Mouse (Mus musculus) urinary bladder, postnatal 0 days (tissue): ENCODE data around the gene Prss34. TPM values are rescaled to one million over a fixed set of nuclear protein-coding genes. Genes with fewer than 3 reads are reported as not detected.

Experiments
- polyA plus RNA-seq: library from polyadenylated mRNA; unstranded; fragments of >200 nt; fragmentation: Nextera tagmentation; extraction: Ambion mirVana; gene quantifications from 2 replicates; pipeline ENCODE4 v1.2.1, GENCODE M21; 2015

Gene Prss34
- 0.82 and 1.6 TPM in 2 replicates for polyA plus RNA-seq

GRCm38 (mm10) chr17:25298094-25298493 is at the start of gene Prss34:
Prss34 (plus strand) TSS chr17:25298394.

GRCm38 (mm10) chr17:25256140-25256754 is 41.9 kb upstream of the Prss34 start, which contains the start of gene Baiap3:
Baiap3 (minus strand) TSS chr17:25256364.

GRCm38 (mm10) chr17:25274571-25275346 is 23.4 kb upstream of the Prss34 start, which contains the start of gene Ube2i:
Ube2i (minus strand) TSS chr17:25274622.

GRCm38 (mm10) chr17:25308346-25308745 is 10.2 kb downstream of the Prss34 start, which contains the start of gene Prss28:
Prss28 (plus strand) TSS chr17:25308646.

GRCm38 (mm10) chr17:25318354-25318753 is 20.2 kb downstream of the Prss34 start, which contains the start of gene Prss29:
Prss29 (plus strand) TSS chr17:25318654.

GRCm38 (mm10) chr17:25345462-25345861 is 47.3 kb downstream of the Prss34 start, which contains the start of gene Tpsab1:
Tpsab1 (minus strand) TSS chr17:25345562.

Other genes with a start within 250 kb of the Prss34 start
- gene Tmem204, start 214.8 kb upstream of the Prss34 start, polyA plus RNA-seq: 21.2 and 24.3 TPM in 2 replicates
- gene Telo2, start 182.4 kb upstream of the Prss34 start, polyA plus RNA-seq: 17.5 and 20.7 TPM in 2 replicates
- not detected in 2 replicates for gene Ptx4, start 177.6 kb upstream of the Prss34 start, polyA plus RNA-seq
- gene Clcn7, start 165.0 kb upstream of the Prss34 start, polyA plus RNA-seq: 15.0 and 15.7 TPM in 2 replicates
- gene Ccdc154, start 135.9 kb upstream of the Prss34 start, polyA plus RNA-seq: 0.16 TPM in 1 of 2 replicates, not detected in the other
- gene Gm38655, start 122.9 kb upstream of the Prss34 start, polyA plus RNA-seq: not detected in 2 replicates
- gene BC003965, start 113.8 kb upstream of the Prss34 start, polyA plus RNA-seq: 20.4 and 21.7 TPM in 2 replicates
- 3.7 and 3.9 TPM in 2 replicates for gene Unkl, start 110.0 kb upstream of the Prss34 start, polyA plus RNA-seq
- 24.6 and 31.8 TPM in 2 replicates for gene Gnptg, start 58.3 kb upstream of the Prss34 start, polyA plus RNA-seq
- 34.5 and 36.9 TPM in 2 replicates for gene Tsr3, start 58.2 kb upstream of the Prss34 start, polyA plus RNA-seq
- gene Baiap3, start 42.0 kb upstream of the Prss34 start, polyA plus RNA-seq: 1.2 and 2.0 TPM in 2 replicates
- 275 and 315 TPM in 2 replicates for gene Ube2i, start 23.8 kb upstream of the Prss34 start, polyA plus RNA-seq
- gene Prss28, start 10.3 kb downstream of the Prss34 start, polyA plus RNA-seq: not detected in 2 replicates
- not detected in 2 replicates for gene Prss29, start 20.3 kb downstream of the Prss34 start, polyA plus RNA-seq
- 2.4 and 10.9 TPM in 2 replicates for gene Tpsab1, start 47.2 kb downstream of the Prss34 start, polyA plus RNA-seq
- 43.4 and 152 TPM in 2 replicates for gene Tpsb2, start 67.9 kb downstream of the Prss34 start, polyA plus RNA-seq
- 0.82 and 1.7 TPM in 2 replicates for gene Tpsg1, start 70.9 kb downstream of the Prss34 start, polyA plus RNA-seq
- 5.6 and 7.4 TPM in 2 replicates for gene Cacna1h, start 135.4 kb downstream of the Prss34 start, polyA plus RNA-seq
- gene Tekt4, start 156.2 kb downstream of the Prss34 start, polyA plus RNA-seq: not detected in 2 replicates
- gene Sstr5, start 198.9 kb downstream of the Prss34 start, polyA plus RNA-seq: not detected in 2 replicates